Mouse (Mus musculus) thymus, adult 2 months (tissue): ENCODE data around the gene Gria1.

Source experiments
- CTCF ChIP-seq: fragments of 200-500 bp; IDR thresholded peaks from 2 replicates; pipeline ENCODE4 v1.5.1; 2012; ENCODE audit warnings: mild to moderate bottlenecking, control low read depth, low read length, moderate library complexity, borderline replicate concordance; ENCODE audit not compliant: control insufficient read depth, poor library complexity, insufficient read depth; ENCODE audit errors: extremely low read depth
- POLR2A ChIP-seq: fragments of 200-500 bp; IDR thresholded peaks from 2 replicates; pipeline ENCODE4 v1.6.1; 2012; ENCODE audit warnings: mild to moderate bottlenecking, low read length, control low read depth, moderate library complexity; ENCODE audit not compliant: control insufficient read depth, poor library complexity, insufficient read depth; ENCODE audit errors: extremely low read depth

DNA sequence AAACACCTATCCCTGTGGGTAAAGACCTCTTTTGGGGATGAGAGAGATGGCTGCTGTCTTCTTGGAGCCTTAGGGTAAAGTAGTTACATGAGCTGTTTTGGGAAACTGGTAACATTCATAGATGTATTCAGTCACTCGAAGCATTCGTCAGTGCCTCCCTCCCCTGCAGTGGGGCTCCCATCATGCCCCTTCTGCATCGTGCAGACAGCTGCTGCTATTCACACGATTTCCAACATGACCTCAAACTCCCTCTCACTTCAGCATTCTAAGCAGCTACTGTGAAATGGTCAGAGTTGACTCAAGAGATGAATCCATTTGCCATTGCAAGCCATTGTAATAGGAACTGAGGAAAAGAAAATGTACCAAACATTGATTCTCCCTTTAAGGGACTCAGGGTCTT is 11.2 kb downstream of the Gria1 start:
- no peak for TF ChIP-seq CTCF
- no peak for TF ChIP-seq POLR2A
